Mouse (Mus musculus) gastrocnemius, adult 2 months (tissue): ENCODE measurements around the gene Gzme. TPM values are rescaled to one million over a fixed set of nuclear protein-coding genes. Genes with fewer than 3 reads are reported as not detected.
"Not testable (repeated sequence)": the region's sequence is repeated elsewhere in the genome, so short reads cannot be mapped to it uniquely, and the experiment has no call there.

ENCODE experiments used
- DNase-seq: peaks from one replicate; pipeline ENCODE4 v3.0.0; 2022
- H3K27ac ChIP-seq: fragments of 200-600 bp; 2 replicates; pipeline ENCODE4 v1.8.1; 2022; ENCODE audit warnings: mild to moderate bottlenecking
- H3K4me3 ChIP-seq: fragments of 200-600 bp; 2 replicates; pipeline ENCODE4 v1.8.1; 2022; ENCODE audit warnings: mild to moderate bottlenecking, moderate library complexity
- CTCF ChIP-seq: fragments of 200-600 bp; IDR thresholded peaks from 2 replicates; pipeline ENCODE4 v1.8.1; 2022; ENCODE audit warnings: antibody characterized with exemption, mild to moderate bottlenecking, moderate library complexity
- intact Hi-C: fragments of 180-260 bp; cut with DNase I; formaldehyde crosslinking; loops from one replicate; pipeline ENCODE4 v1.15.1; 2025
- long read RNA-seq, 2 experiments: library from polyadenylated mRNA; stranded (forward); transcript quantifications; one replicate each; pipeline ENCODE4 v2.0.0; 2021
- total RNA-seq, 2 experiments: library from RNA; stranded (reverse); gene quantifications; 2 replicates each; pipeline ENCODE4 v1.2.3; 2021

The Gzme gene
- total RNA-seq = not detected
- long read RNA-seq, experiment 1 = 0 reads
- long read RNA-seq, experiment 2 = 0 reads

GRCm38 (mm10) chr14:56120525-56120924 is at the start of gene Gzme:
Gene Gzme, minus strand, starts transcription at chr14:56120625.
- DNase-seq = no peak
- Histone ChIP-seq H3K27ac (no peak within 1 kb of the TSS), H3K4me3 (no peak within 1 kb of the TSS)
- intact Hi-C loops = no loop called here
- no peak for TF ChIP-seq CTCF

- Histone ChIP-seq H3K4me3 (no peak overlapping the region), H3K27ac (no peak overlapping the region)
- DNase-seq = no peak
- intact Hi-C loops = no loop called here
- no peak for TF ChIP-seq CTCF
Observed at GRCm38 (mm10) chr14:56168009-56168408, 47.6 kb upstream of the Gzme start.

DNA sequence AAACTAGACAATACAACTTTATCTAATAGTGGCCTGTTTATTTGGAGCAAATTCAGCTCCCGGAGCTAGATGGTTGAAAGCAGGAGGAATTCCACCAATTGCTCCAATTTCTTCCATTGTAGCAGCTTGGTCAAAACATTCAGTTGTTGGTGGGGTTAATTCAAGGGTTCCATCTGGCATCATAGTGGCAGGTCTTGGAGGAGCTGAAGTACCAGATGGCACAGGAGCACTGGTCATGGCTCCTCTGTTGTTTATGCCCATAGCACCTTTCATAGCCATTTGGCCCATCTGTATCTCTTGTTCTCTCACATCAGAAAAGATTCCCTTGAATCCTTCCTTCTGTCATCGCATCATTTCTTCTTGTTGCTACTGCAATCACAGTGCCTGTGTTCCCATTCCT is 41.7 kb upstream of the Gzme start:
- intact Hi-C loops = no loop called here
- Histone ChIP-seq H3K4me3 (no peak overlapping the region), H3K27ac (no peak overlapping the region)
- DNase-seq = no peak
- TF ChIP-seq CTCF = no peak

DNA sequence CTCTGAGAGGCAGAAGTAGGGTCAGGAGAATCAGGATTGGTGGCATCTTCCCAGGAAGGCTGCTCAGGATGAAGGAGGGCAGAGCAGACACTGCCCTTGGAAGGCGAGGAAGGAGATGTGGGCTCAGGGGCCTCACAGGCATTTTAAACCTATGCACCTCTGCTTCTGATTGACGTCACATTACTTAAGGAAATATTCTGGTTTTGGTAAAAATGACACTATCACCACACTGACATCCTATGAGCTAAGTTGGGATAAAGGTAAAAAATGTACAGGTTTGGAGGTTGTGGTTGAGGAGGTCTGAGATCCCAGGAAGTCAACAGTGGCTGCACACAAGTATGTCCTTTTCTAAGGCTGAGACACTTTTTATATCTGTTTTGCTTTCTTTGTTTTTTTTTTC is 39.1 kb upstream of the Gzme start, which contains the start of gene Gzmg:
Gzmg (minus strand) TSS at position 101 of the 400 bp plus-strand sequence.
- H3K4me3 ChIP-seq, H3K27ac ChIP-seq, DNase-seq, intact Hi-C loops: not testable (repeated sequence)

DNA sequence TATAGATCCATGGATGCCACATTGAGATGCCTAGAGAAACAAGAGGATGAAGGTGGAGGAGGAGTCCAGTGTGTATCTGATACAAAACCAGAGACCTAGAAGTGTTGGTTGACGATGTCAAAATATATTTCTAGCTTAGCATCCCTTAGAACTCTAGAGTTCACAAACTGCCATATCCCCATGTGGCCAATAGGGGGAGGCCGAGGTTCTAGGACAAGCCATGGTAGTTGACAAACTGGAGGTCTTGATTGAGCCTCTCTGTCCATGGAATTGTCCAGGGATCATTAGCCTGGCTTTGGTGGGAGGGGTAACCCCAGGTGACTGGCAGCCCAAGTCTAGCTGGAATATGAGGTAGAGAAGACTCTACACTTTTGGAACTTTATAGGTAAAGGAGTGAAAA is 34.9 kb upstream of the Gzme start:
- TF ChIP-seq CTCF = peak; percentile 21; the same call in 1 of the 2 replicates
- intact Hi-C loops = no loop called here
- Histone ChIP-seq H3K4me3 (no peak overlapping the region), H3K27ac (no peak overlapping the region)
- DNase-seq = no peak

GRCm38 (mm10) chr14:56133675-56134074 is 13.2 kb upstream of the Gzme start:
- H3K4me3 ChIP-seq, DNase-seq, H3K27ac ChIP-seq, intact Hi-C loops: not testable (repeated sequence)

DNA sequence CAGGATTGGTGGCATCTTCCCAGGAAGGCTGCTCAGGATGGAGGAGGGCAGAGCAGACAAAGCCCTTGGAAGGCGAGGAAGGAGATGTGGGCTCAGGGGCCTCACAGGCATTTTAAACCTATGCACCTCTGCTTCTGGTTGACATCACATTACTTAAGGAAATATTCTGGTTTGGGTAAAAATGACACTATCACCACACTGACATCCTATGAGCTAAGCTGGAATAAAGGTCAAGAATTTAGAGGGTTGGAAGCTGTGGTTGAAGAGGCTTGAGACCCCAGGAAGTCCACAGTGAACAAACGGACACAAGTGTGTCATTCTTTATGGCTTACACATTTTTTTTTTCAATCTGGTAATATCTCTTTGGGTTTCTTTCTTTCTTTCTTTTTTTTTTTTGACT is 12.1 kb upstream of the Gzme start, which contains the start of gene Gzmd:
Gzmd (minus strand) TSS at position 101 of the 400 bp plus-strand sequence.
- intact Hi-C loops, DNase-seq: not testable (repeated sequence)

GRCm38 (mm10) chr14:56128341-56128740 is 7.9 kb upstream of the Gzme start:
- no peak overlapping the region for H3K27ac ChIP-seq
- peak; percentile 12; the same call in 1 of the 2 replicates for TF ChIP-seq CTCF
- intact Hi-C loops = no loop called here
- H3K4me3 ChIP-seq = no peak overlapping the region
- no peak for DNase-seq

More for the DNA sequence above, 12.1 kb upstream of the Gzme start, which contains the start of gene Gzmd:
- not testable (repeated sequence) for H3K27ac ChIP-seq, H3K4me3 ChIP-seq

DNA sequence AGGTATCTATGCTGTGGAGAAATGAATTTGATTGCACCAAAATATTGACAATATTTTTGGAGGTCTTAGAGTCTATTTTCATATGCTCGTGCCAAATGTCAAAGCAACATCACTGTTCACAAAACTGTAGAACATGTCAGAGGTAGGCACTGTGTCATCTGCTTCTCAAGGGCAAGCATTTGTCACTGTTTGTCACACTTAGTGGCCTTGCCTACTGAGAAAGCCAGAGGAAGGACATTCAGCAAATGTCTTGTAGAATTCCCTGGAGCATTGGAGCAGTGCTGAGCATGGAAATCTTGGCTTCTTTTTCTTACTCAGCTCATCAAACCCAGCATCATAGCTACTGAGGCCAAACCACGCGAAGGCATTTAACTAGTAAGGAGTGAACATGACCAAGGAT is 3.1 kb upstream of the Gzme start:
- TF ChIP-seq CTCF = no peak
- Histone ChIP-seq H3K4me3 (no peak overlapping the region), H3K27ac (no peak overlapping the region)
- intact Hi-C loops = no loop called here
- no peak for DNase-seq

GRCm38 (mm10) chr14:56115531-56116310 is 4.7 kb downstream of the Gzme start:
- DNase-seq, H3K27ac ChIP-seq, intact Hi-C loops, H3K4me3 ChIP-seq: not testable (repeated sequence)

- no peak overlapping the region for H3K4me3 ChIP-seq
- no peak for DNase-seq
- no peak overlapping the region for H3K27ac ChIP-seq
- intact Hi-C loops = no loop called here
- TF ChIP-seq CTCF = no peak
Observed at GRCm38 (mm10) chr14:56105447-56106180, 14.8 kb downstream of the Gzme start.

DNA sequence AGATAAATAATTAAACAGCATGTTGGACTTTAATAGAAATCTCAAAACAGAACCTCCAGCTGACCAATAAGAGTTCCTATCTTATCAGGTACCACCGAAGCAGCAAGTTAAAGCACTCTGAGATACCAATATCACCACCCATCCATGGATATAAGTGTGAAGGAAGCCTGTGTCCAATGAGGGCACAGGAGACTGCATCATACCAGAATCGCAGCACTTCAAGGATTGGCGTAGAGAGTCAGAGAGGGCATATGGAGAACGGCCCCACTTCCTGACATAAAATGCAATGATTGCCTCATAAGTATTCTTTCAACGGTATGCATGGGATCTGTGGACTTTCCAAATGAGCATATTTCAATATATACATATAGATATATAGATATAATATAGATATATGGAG is 15.4 kb downstream of the Gzme start:
- H3K27ac ChIP-seq = no peak overlapping the region
- H3K4me3 ChIP-seq = no peak overlapping the region
- intact Hi-C loops = no loop called here
- DNase-seq = no peak
- no peak for TF ChIP-seq CTCF

- H3K4me3 ChIP-seq = no peak overlapping the region
- no peak for TF ChIP-seq CTCF
- intact Hi-C loops = no loop called here
- H3K27ac ChIP-seq = no peak overlapping the region
- DNase-seq = no peak
Observed at GRCm38 (mm10) chr14:56103452-56103851, 17.0 kb downstream of the Gzme start.
